Mouse (Mus musculus): ENCODE measurements at regions not wholly inside any gene's neighbourhood (a gene's known extent, or its start where the extent isn't known, plus 50 kb on each side); places are given as distances from the start of the nearest gene placed in this dataset.

- TF ChIP-seq TAL1 (IDR thresholded peaks at IDR 0.05; ENCODE audit: low read length) (no peak), GATA1 (IDR thresholded peaks at IDR 0.05; ENCODE audit: low read length) (no peak)
Observed at GRCm38 (mm10) chr17:48606767-48607166, 152.1 kb downstream of the Unc5cl start.

All from erythroblast, embryonic 14.5 days (primary cell).